Mouse (Mus musculus): ENCODE measurements around the gene Fgl2. TPM values are rescaled to one million over a fixed set of nuclear protein-coding genes. Genes with fewer than 3 reads are reported as not detected.

Gene Fgl2
- polyA plus RNA-seq, 1 experiment = 0.25 TPM

DNA sequence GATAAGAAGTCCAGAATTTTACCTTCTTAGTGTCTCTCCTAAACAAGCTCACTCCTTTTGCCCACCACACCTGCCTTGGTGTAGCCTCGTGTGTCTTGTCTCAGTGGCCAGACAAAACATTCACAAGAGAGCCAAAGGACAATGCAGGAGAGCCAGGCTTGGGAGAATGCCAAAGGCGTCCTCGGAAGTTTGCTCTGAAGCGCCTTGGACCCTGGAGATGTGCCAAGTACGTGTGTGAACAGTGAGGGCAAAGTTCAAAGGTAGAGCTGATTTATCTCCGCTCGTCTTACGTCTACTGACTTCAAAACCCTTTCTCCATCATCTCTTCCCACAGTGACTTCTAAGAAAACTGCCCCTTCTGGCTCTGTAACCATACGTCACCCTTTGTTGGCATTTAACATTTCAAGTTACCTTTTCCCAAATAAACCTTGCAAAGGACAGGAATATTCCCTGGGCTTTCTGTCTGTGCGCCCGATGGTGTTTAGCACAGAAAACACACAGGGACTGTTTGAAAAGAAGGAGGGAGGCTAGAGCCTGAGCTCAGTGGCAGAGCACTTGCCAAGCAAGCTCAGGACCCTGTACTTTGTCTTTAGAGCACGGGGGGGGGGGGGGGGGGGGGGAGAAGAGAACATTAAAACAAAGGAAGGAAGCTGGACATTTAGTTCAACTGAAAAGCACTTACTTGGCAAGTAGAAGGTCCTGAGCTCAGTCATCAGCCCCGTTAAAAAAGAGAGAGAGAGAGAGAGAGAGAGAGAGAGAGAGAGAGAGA is 19.4 kb downstream of the Fgl2 start:
- TF ChIP-seq CTCF (IDR thresholded peaks at IDR 0.05; ENCODE audit: control insufficient read depth, insufficient read depth, insufficient read length) (no peak), FOSL1 (IDR thresholded peaks at IDR 0.05; ENCODE audit: insufficient read depth, low read length, poor library complexity, severe bottlenecking) (no peak), MAX (IDR thresholded peaks at IDR 0.05) (no peak), MYOG (IDR thresholded peaks at IDR 0.05; ENCODE audit: control insufficient read depth, extremely low read depth, insufficient read length) (no peak), USF1 (IDR thresholded peaks at IDR 0.05; ENCODE audit: low read depth) (no peak), CEBPB (IDR thresholded peaks at IDR 0.05; ENCODE audit: low read depth) (no peak), MYOD1 (IDR thresholded peaks at IDR 0.05; ENCODE audit: control insufficient read depth, insufficient read length, low read depth) (no peak)
- no peaks in the 10 kb centered on the region for H3K79me2 ChIP-seq (ENCODE audit: control insufficient read depth, insufficient read depth)
- H3K79me3 ChIP-seq (ENCODE audit: low read depth) = no peaks in the 10 kb centered on the region
- H3K36me3 ChIP-seq (ENCODE audit: control insufficient read depth, insufficient read depth) = no peaks in the 10 kb centered on the region
- no peak overlapping the region for H3ac ChIP-seq (ENCODE audit: control insufficient read depth, insufficient read length, low read depth)
- peaks cover 3% of the 10 kb centered on the region for H3K27me3 ChIP-seq (ENCODE audit: control insufficient read depth, insufficient read depth, insufficient read length)
- H3K4me3 ChIP-seq (ENCODE audit: insufficient read depth, poor library complexity, severe bottlenecking) = no peak overlapping the region

DNA sequence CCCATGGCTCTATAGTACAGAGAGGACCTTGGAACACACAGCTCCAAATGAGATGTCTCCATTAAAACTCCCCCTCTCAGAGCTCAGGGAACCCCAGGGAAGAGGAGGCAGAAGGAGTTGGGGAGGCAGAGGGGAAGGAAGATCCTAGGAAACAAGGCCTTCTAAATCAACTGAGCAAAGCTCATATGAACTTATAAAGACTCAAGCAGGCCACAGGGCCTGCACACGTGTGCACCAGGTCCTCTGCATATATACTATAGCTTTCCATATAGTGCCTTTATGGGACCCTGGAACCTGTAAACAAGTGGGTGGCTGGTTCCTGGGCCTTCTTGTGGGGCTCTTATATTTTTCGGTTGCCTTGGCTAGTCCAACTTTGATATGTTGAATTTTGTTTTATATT is 22.1 kb downstream of the Fgl2 start:
- Histone ChIP-seq H3K79me3 (ENCODE audit: low read depth) (no peaks in the 10 kb centered on the region), H3ac (ENCODE audit: control insufficient read depth, insufficient read length, low read depth) (no peak overlapping the region), H3K79me2 (ENCODE audit: control insufficient read depth, insufficient read depth) (no peaks in the 10 kb centered on the region), H3K27me3 (ENCODE audit: control insufficient read depth, insufficient read depth, insufficient read length) (peaks cover 3% of the 10 kb centered on the region), H3K4me3 (ENCODE audit: insufficient read depth, poor library complexity, severe bottlenecking) (no peak overlapping the region), H3K36me3 (ENCODE audit: control insufficient read depth, insufficient read depth) (no peaks in the 10 kb centered on the region)
- TF ChIP-seq MYOD1 (IDR thresholded peaks at IDR 0.05; ENCODE audit: control insufficient read depth, insufficient read length, low read depth) (no peak), USF1 (IDR thresholded peaks at IDR 0.05; ENCODE audit: low read depth) (no peak), CTCF (IDR thresholded peaks at IDR 0.05; ENCODE audit: control insufficient read depth, insufficient read depth, insufficient read length) (no peak), FOSL1 (IDR thresholded peaks at IDR 0.05; ENCODE audit: insufficient read depth, low read length, poor library complexity, severe bottlenecking) (no peak), MAX (IDR thresholded peaks at IDR 0.05) (no peak)

DNA sequence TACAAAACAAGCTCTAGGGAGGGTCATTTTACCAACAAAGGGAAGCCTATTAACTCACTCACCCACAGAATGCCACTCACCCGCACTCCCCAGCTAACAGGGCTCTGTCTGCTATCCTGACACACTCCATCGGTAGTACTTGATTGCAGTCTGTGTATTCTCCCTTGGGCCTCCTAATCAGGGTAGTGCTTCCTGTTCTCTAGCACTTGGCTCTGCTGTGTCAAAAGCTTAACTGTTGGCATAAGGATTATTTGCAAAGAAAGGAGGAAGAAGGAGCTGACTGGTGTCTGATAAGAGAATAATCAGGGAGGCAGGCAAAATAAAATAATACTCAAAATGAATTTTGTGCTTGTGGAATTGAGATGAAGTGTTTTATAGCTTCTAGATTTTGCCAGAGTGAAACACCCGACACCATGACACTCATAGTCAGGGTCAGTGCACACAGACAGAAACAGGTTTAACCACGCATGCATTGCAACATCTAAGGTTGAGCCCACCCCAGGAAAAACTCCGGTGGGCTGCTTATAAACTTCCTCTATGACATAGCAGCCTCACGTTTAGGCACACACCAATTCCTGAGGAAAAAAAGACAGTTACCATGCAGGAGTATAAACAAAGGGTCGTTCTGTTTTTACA is 22.9 kb downstream of the Fgl2 start:
- Histone ChIP-seq H3K36me3 (ENCODE audit: control insufficient read depth, insufficient read depth) (no peaks in the 10 kb centered on the region), H3K4me3 (ENCODE audit: insufficient read depth, poor library complexity, severe bottlenecking) (no peak overlapping the region)
- TF ChIP-seq CEBPB (IDR thresholded peaks at IDR 0.05; ENCODE audit: low read depth) = no peak

DNA sequence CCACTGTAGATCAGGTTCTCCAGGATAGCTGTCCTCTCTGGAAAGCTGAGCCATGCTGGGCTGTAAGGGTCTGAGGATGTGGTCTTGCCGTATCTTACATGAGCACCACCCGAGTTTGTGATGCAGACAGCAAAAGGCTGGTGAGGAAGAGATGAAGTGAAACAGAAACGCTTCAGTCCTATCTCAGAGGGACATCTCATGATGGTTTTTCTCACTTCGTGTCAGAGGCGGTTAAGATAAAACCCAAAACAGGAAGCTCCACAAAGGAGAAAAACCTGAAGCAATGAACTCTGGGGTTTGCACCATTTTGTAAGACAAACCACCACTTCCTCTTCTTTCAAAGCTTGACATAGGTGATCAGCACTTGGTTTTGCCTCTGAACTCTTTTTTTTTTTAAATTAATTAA is 38.8 kb downstream of the Fgl2 start:
- Histone ChIP-seq H3K79me3 (ENCODE audit: low read depth) (no peaks in the 10 kb centered on the region), H3K36me3 (ENCODE audit: control insufficient read depth, insufficient read depth) (no peaks in the 10 kb centered on the region), H3ac (ENCODE audit: control insufficient read depth, insufficient read length, low read depth) (no peak overlapping the region), H3K79me2 (ENCODE audit: control insufficient read depth, insufficient read depth) (no peaks in the 10 kb centered on the region), H3K4me3 (ENCODE audit: insufficient read depth, poor library complexity, severe bottlenecking) (no peak overlapping the region), H3K27me3 (ENCODE audit: control insufficient read depth, insufficient read depth, insufficient read length) (no peaks in the 10 kb centered on the region)
- TF ChIP-seq MYOD1 (IDR thresholded peaks at IDR 0.05; ENCODE audit: control insufficient read depth, insufficient read length, low read depth) (no peak), CTCF (IDR thresholded peaks at IDR 0.05; ENCODE audit: control insufficient read depth, insufficient read depth, insufficient read length) (no peak), MAX (IDR thresholded peaks at IDR 0.05) (no peak), USF1 (IDR thresholded peaks at IDR 0.05; ENCODE audit: low read depth) (no peak), CEBPB (IDR thresholded peaks at IDR 0.05; ENCODE audit: low read depth) (no peak), FOSL1 (IDR thresholded peaks at IDR 0.05; ENCODE audit: insufficient read depth, low read length, poor library complexity, severe bottlenecking) (no peak), MYOG (IDR thresholded peaks at IDR 0.05; ENCODE audit: control insufficient read depth, extremely low read depth, insufficient read length) (no peak)

More for the DNA sequence above, 22.9 kb downstream of the Fgl2 start:
- H3K79me3 ChIP-seq (ENCODE audit: low read depth) = no peaks in the 10 kb centered on the region
- no peaks in the 10 kb centered on the region for H3K79me2 ChIP-seq (ENCODE audit: control insufficient read depth, insufficient read depth)
- peaks cover 3% of the 10 kb centered on the region for H3K27me3 ChIP-seq (ENCODE audit: control insufficient read depth, insufficient read depth, insufficient read length)
- H3ac ChIP-seq (ENCODE audit: control insufficient read depth, insufficient read length, low read depth) = no peak overlapping the region

DNA sequence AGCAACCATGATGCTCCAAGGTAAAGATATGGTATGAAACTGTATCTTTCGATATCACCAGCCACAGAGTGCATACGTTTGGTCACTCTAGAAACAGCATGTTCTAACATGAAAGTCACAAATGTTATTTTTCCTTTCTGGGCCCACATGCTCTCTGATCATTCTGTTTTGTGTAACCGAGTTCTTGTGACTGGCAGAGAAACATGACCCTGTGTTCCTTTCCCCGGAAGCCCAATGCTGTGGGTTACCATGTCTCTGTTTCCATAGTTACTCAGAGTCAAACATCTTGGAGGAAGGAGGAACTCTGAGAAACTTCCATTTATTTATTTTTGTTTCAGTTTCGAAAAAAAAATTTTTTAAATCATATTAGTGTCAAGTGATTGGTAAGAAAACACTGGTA is 39.6 kb downstream of the Fgl2 start:
- H3K79me2 ChIP-seq (ENCODE audit: control insufficient read depth, insufficient read depth) = no peaks in the 10 kb centered on the region
- H3ac ChIP-seq (ENCODE audit: control insufficient read depth, insufficient read length, low read depth) = no peak overlapping the region
- H3K27me3 ChIP-seq (ENCODE audit: control insufficient read depth, insufficient read depth, insufficient read length) = no peaks in the 10 kb centered on the region
- no peaks in the 10 kb centered on the region for H3K36me3 ChIP-seq (ENCODE audit: control insufficient read depth, insufficient read depth)
- no peaks in the 10 kb centered on the region for H3K79me3 ChIP-seq (ENCODE audit: low read depth)
- H3K4me3 ChIP-seq (ENCODE audit: insufficient read depth, poor library complexity, severe bottlenecking) = no peak overlapping the region
- TF ChIP-seq CEBPB (IDR thresholded peaks at IDR 0.05; ENCODE audit: low read depth) (no peak), MYOG (IDR thresholded peaks at IDR 0.05; ENCODE audit: control insufficient read depth, extremely low read depth, insufficient read length) (no peak), FOSL1 (IDR thresholded peaks at IDR 0.05; ENCODE audit: insufficient read depth, low read length, poor library complexity, severe bottlenecking) (no peak), MAX (IDR thresholded peaks at IDR 0.05) (no peak), MYOD1 (IDR thresholded peaks at IDR 0.05; ENCODE audit: control insufficient read depth, insufficient read length, low read depth) (no peak), USF1 (IDR thresholded peaks at IDR 0.05; ENCODE audit: low read depth) (no peak), CTCF (IDR thresholded peaks at IDR 0.05; ENCODE audit: control insufficient read depth, insufficient read depth, insufficient read length) (no peak)

DNA sequence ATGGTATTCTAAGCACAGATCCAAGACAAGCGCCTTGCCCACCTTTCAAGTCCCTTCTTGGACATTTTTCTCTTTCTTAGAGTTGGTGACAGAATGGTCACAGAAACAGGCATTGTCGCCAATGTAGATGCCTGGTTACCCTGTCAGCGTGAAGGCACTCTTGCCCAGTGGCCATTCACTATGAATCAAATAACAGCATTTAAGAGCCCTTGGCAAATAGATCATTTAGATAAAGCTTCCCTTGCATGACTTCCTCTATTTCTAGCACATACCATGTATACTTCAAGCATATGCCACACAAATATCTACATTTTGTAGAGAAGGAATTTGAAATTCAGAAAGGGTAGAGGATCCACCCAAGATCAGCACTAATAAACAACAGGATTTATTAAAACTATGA is 40.9 kb downstream of the Fgl2 start:
- H3K36me3 ChIP-seq (ENCODE audit: control insufficient read depth, insufficient read depth) = no peaks in the 10 kb centered on the region
- H3K4me3 ChIP-seq (ENCODE audit: insufficient read depth, poor library complexity, severe bottlenecking) = no peak overlapping the region
- no peaks in the 10 kb centered on the region for H3K79me3 ChIP-seq (ENCODE audit: low read depth)
- H3K27me3 ChIP-seq (ENCODE audit: control insufficient read depth, insufficient read depth, insufficient read length) = no peaks in the 10 kb centered on the region
- no peak overlapping the region for H3ac ChIP-seq (ENCODE audit: control insufficient read depth, insufficient read length, low read depth)
- no peaks in the 10 kb centered on the region for H3K79me2 ChIP-seq (ENCODE audit: control insufficient read depth, insufficient read depth)
- TF ChIP-seq FOSL1 (IDR thresholded peaks at IDR 0.05; ENCODE audit: insufficient read depth, low read length, poor library complexity, severe bottlenecking) (no peak), CEBPB (IDR thresholded peaks at IDR 0.05; ENCODE audit: low read depth) (no peak), USF1 (IDR thresholded peaks at IDR 0.05; ENCODE audit: low read depth) (no peak), MYOD1 (IDR thresholded peaks at IDR 0.05; ENCODE audit: control insufficient read depth, insufficient read length, low read depth) (no peak), CTCF (IDR thresholded peaks at IDR 0.05; ENCODE audit: control insufficient read depth, insufficient read depth, insufficient read length) (no peak), MAX (IDR thresholded peaks at IDR 0.05) (no peak), MYOG (IDR thresholded peaks at IDR 0.05; ENCODE audit: control insufficient read depth, extremely low read depth, insufficient read length) (no peak)
